ENCODE assay signal across 16 mouse cellular contexts in genomic region chr4:134460277-134460676, GRCm38 (mm10). TPM values are rescaled to one million over a fixed set of nuclear protein-coding genes. Genes with fewer than 3 reads are reported as not detected.
DNase-seq lines count a peak whose midpoint lies in the region.
"Had no signal": no experiment of that assay in that cellular context is flagged by ENCODE, and none has a peak within 500 bp of the region (broad histone marks: within the 10 kb centered on the region; RNA-seq: fewer than 3 reads in every experiment).

No protein-coding gene starts in this region.

- no peaks in the 10 kb centered on the region for H3K79me2 ChIP-seq in macrophage (ENCODE audit: inconsistent target)

- peak; percentile 54 for DNase-seq in CD4-positive helper T cell, adult 2 months (ENCODE audit: low read depth, low spot score)
- peak; percentile 63 for DNase-seq in T-cell, adult 2 months (ENCODE audit: low spot score)
- peak; percentile 61 for DNase-seq in splenic B cell, adult 2 months (ENCODE audit: low read depth, low spot score)
- no peak for DNase-seq in embryo, embryonic 10 days (ENCODE audit: low spot score)
- no peak for DNase-seq in layer of hippocampus, adult 9-10 months (ENCODE audit: low spot score)
- no peak for DNase-seq in frontal cortex, postnatal 10 days (ENCODE audit: low spot score in 2 of 2)
- no peak for DNase-seq in urinary bladder, adult 2 months (ENCODE audit: low spot score)
- DNase-seq: forebrain, postnatal 0 days; heart, adult 2 months; kidney, adult 8-10 months; right cerebral cortex, adult 18-20 months had no signal

- no peaks in the 10 kb centered on the region for H3K27me3 ChIP-seq in splenic B cell, adult 2 months (ENCODE audit: control insufficient read depth, insufficient read depth, low read length, poor library complexity, severe bottlenecking)
- H3K27me3 ChIP-seq: neural tube, embryonic 12.5 days had no signal

- peak overlapping the region; percentile 24; the same call in 1 of the 2 replicates for H3K27ac ChIP-seq in macrophage
- H3K27ac ChIP-seq: heart, adult 2 months; hindbrain, embryonic 13.5 days; limb, embryonic 15.5 days; neural tube, embryonic 12.5 days had no signal

- H3K36me3 ChIP-seq in macrophage (ENCODE audit: inconsistent target) = no peaks in the 10 kb centered on the region
- no peaks in the 10 kb centered on the region for H3K36me3 ChIP-seq in splenic B cell, adult 2 months (ENCODE audit: control insufficient read depth, insufficient read depth, low read length, poor library complexity, severe bottlenecking)
- H3K36me3 ChIP-seq: G1E; hindbrain, embryonic 13.5 days; limb, embryonic 15.5 days; neural tube, embryonic 12.5 days had no signal

- H3K4me3 ChIP-seq in macrophage (ENCODE audit: inconsistent target) = no peak overlapping the region
- H3K4me3 ChIP-seq: heart, adult 2 months; hindbrain, embryonic 13.5 days; limb, embryonic 15.5 days; neural tube, embryonic 12.5 days had no signal

- 3% methylated on average over 10 of the region's 10 CpGs for WGBS in macrophage (ENCODE audit: missing documents)

RNA-seq across cellular contexts. Expression of gene Stmn1, which starts 7.8 kb away (rescaled TPM):
- 10 to 100 TPM in 3 of 26 experiments, 1 to 10 TPM in 20, under 1 TPM in 1, not detected in 2; 0.77 to 22.3 (median 3.2) TPM for total RNA-seq in macrophage (2018; cell fraction: chromatin; rRNA removed)
- total RNA-seq in macrophage (2018; cell fraction: cytosol; rRNA removed) = 10 to 100 TPM; 12.5 to 95.0 (median 40.8) TPM
- total RNA-seq in macrophage (2018; cell fraction: nucleus; rRNA removed) = 10 to 100 TPM in 11 of 26 experiments, 1 to 10 TPM in 15; 3.1 to 57.6 (median 8.7) TPM
- polyA plus RNA-seq in macrophage (2018) = 41.9 to 100 TPM (median 93.4 TPM) in 3 replicates
- polyA plus RNA-seq in urinary bladder, adult 2 months (2012; rRNA removed) = 67.0 and 104 TPM in 2 replicates

RNA-seq across cellular contexts. Expression of gene Paqr7, which starts 36.2 kb away (rescaled TPM):
- total RNA-seq in macrophage (2018; cell fraction: chromatin; rRNA removed) = 10 to 100 TPM in 6 of 26 experiments, 1 to 10 TPM in 17, under 1 TPM in 3; 0.66 to 22.0 (median 3.5) TPM
- 10 to 100 TPM; 11.1 to 34.5 (median 22.6) TPM for total RNA-seq in macrophage (2018; cell fraction: cytosol; rRNA removed)
- total RNA-seq in macrophage (2018; cell fraction: nucleus; rRNA removed) = 10 to 100 TPM in 22 of 26 experiments, 1 to 10 TPM in 4; 1.7 to 31.3 (median 13.6) TPM
- 19.1 to 34.9 TPM (median 31.0 TPM) in 3 replicates for polyA plus RNA-seq in macrophage (2018)
- polyA plus RNA-seq in urinary bladder, adult 2 months (2012; rRNA removed) = 40.0 and 42.7 TPM in 2 replicates

RNA-seq across cellular contexts. Expression of gene Aunip, which starts 50.5 kb away (rescaled TPM):
- 1 to 10 TPM in 4 of 26 experiments, under 1 TPM in 8, not detected in 14; 0.58 to 2.0 (median 0.75) TPM for total RNA-seq in macrophage (2018; cell fraction: chromatin; rRNA removed)
- 1 to 10 TPM in 3 of 26 experiments, under 1 TPM in 23; 0.09 to 1.3 (median 0.68) TPM for total RNA-seq in macrophage (2018; cell fraction: cytosol; rRNA removed)
- 1 to 10 TPM in 5 of 26 experiments, under 1 TPM in 11, not detected in 10; 0.39 to 7.2 (median 0.76) TPM for total RNA-seq in macrophage (2018; cell fraction: nucleus; rRNA removed)
- polyA plus RNA-seq in macrophage (2018) = 0.18 to 6.2 TPM (median 1.8 TPM) in 3 replicates
- polyA plus RNA-seq in urinary bladder, adult 2 months (2012; rRNA removed) = 0.44 and 0.72 TPM in 2 replicates
- polyA plus RNA-seq: heart, adult 2 months had no signal

Comparison
In these comparisons a context has a peak if more than half of its experiments do, and no peak if none do; other contexts are left out.
1. DNase-seq: peak in CD4-positive helper T cell, adult 2 months (single experiment), T-cell, adult 2 months (single experiment) and splenic B cell, adult 2 months (single experiment); none in embryo, embryonic 10 days (single experiment), layer of hippocampus, adult 9-10 months (single experiment), frontal cortex, postnatal 10 days (0 of 2) and urinary bladder, adult 2 months (single experiment).